Mouse (Mus musculus) urinary bladder, adult 18-20 months (tissue): ENCODE results near the gene Tgfbr3.
A peak's percentile ranks its signal among the peaks of the same experiment; 100 is the strongest.

ENCODE experiments used
- DNase-seq, 2 experiments: peaks; one replicate each; pipeline ENCODE4 v3.0.0; 2022; ENCODE audit warnings: low spot score in 2 of 2, mixed read lengths in 2 of 2

The Tgfbr3 gene

DNA sequence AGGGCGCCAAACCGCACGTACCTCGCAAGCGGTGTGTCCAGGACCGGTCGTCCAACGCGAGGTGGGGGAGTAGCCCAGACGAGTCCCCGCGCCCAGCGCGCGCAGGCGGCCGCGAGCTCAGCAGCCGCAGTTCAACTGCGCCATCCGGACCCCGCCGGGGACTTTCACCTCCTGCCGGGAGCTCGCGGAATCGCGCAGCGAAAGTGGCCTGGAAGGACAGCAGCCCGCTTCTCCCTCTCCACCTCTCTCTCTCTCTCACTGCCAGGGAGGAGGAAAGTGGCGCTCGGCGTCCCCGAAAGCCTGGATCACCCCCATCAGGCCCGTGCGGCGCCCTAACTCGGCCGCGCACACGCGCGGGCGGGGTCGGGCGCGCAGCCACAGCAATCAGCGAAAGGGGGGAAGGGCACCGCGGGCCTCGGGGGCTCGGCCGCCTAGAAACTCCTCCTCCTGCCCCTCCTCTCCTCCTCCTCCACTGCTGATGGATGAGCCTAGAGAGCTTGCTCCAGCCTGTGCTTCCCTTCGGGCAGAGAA is at the start of gene Tgfbr3:
Tgfbr3 (minus strand) TSS at position 396 of the 531 bp plus-strand sequence.
- peak; percentile 81 to 82 for DNase-seq

DNA sequence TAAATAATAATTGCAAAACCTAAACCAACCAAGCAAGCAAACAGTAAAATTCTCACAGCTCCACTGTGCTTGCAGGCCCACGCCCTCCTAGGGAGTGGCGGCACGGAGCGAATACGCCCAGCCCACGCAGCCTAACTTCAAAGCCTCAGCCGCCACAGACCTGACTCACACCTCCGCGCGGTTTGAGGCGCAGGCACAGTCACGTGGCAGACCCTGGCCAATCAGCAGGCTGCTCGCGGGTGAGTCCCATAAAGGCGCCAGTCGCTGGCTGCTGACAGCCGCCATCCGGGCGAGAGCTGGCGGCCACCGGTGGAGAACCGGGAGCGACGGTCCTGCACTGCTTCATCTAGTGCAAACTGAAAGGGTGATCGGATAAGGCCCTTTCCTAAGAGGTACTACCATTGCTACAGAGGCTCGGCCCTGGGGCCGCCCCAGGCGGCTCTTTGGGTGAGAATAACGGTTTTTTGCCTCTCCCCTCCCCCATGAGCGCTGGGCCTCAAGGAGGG is 41.5 kb upstream of the Tgfbr3 start, which contains the start of gene Brdt:
Brdt (plus strand) TSS at position 244 of the 506 bp plus-strand sequence.
- no peak for DNase-seq

DNA sequence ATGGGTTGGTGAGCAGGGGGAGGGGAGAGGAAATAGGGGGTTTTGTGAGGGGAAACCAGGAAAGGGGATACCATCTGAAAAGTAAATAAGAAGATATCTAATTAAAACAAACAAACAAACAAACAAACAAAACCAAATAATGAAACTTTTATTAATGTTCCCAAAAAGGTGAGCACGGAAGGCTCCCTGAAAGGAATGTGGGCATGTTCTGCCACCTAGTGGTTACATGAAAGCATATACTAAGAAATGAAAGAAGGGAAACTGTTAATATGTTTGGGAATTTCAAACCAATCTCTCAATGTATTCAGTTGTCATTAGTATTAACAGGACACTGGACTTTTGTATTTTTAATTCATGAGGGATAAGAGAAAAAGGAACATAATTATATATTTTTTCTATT is 31.3 kb upstream of the Tgfbr3 start:
- DNase-seq = no peak

GRCm38 (mm10) chr5:107317141-107317540 is 27.7 kb upstream of the Tgfbr3 start:
- DNase-seq = no peak

DNA sequence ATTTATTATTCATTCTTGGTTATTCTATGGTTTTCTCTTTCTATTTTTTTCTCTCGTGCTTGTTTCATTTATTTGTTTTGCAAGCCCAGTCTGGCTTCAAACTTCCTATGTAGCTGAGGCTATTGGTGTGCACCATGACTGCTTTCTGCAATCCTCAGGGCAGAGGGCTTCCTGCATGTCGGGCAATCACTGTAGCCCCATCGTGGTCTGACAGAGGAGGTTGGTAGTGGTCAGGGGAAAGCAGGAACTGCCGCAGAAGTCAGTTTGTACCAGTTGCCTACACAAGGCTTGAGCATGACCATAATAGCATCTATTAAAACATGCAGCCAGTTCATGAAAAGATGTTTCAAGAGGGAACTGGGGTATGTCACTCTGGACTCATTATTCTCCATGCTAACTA is 18.0 kb upstream of the Tgfbr3 start:
- no peak for DNase-seq

DNA sequence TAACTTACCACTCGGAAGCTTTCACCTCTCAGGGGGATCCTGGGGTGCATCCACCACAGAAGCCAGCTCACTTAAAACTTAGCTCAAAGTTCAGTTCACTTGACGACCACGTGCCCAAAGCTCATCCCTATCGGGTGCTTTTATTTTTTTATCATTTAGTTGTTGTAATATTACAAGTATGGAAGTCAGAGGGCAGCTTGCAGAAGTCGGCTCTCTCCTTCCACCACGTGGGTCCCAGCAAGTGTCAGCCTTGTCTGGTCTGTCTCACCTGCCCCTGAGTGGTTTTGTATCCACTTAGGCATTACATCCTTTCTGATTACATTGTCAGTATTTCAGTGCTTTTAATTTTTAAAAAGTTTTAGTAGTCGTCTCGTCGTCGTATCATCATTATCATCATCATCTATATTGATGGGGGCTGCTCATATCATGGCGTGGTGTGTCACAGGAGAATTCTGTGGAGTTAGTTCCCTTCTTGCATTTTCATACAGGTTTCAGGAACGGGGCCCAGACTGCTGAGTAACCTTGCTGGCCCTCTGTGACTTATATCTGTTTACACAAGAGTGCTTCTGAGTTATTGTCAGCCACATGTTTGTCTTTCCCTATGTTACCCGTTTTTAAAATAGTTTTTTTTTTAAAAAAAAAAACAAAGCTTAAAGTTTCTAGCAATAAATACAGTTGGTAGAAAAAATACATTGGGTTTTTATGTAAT is 14.8 kb upstream of the Tgfbr3 start:
- no peak for DNase-seq

DNA sequence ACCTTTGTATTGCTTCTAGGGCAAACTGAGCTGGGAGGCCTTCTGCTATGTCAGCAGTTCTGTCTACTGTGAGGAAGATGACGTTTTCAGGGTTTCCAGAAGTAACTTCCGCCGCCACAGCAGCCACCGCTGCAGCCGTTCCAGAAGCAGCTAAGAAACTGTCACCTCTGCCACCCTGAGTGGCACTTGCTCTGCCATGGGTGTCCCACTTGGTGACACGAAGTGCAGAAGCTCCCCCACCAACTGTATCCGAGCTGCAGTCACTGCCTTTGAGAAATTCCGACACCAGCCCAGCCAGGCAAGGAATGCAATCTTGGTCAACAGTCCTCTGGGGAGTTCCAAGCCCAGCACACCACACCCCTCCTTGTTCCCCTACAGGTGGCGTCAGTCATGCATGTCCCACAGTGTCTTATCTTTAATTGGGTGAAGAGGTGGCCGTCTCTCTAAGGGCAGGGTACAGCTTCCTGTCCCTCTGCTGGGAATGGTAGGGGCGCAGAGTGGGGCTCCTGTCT is 14.0 kb upstream of the Tgfbr3 start:
- DNase-seq = no peak

- DNase-seq = no peak
Observed at GRCm38 (mm10) chr5:107298854-107299253, 9.4 kb upstream of the Tgfbr3 start.

GRCm38 (mm10) chr5:107296512-107297322 is 7.3 kb upstream of the Tgfbr3 start:
- DNase-seq = no peak

DNA sequence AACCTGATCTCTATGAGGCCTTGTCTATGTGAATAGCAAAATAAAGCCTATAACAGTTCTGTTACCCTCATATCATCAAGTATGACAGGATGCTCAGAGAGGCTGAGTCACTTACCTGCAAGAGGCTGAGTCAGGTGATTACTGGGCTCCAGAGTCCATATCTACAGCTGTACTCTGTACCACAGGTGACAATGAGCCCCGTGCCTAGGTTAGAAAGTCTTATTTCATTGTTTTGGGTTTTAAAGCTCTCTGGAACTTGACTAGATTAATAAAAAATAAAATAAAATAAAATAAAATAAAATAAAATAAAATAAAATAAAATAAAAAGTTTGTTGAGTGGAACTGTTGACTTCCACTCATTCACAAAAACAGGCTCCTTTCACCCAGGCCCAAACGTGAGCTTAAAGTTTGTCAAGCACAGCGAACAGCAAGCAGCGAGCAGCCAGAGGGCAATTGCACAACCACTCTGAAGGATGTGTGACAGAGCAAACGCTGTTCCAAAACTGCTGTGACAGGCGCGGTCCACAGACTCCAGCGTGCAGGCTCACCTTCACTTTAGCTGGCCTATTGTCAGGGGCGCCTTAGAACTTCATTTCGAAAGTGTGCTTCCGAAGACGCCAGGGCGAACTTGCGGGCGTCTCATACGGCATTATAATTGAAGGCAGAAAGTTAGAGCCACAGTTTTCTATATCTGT is 6.5 kb upstream of the Tgfbr3 start:
- no peak for DNase-seq

GRCm38 (mm10) chr5:107295061-107295816 is 5.8 kb upstream of the Tgfbr3 start:
- peak; percentile 74 to 83 for DNase-seq

- DNase-seq = no peak
Observed at GRCm38 (mm10) chr5:107294041-107294440, 4.6 kb upstream of the Tgfbr3 start.

DNA sequence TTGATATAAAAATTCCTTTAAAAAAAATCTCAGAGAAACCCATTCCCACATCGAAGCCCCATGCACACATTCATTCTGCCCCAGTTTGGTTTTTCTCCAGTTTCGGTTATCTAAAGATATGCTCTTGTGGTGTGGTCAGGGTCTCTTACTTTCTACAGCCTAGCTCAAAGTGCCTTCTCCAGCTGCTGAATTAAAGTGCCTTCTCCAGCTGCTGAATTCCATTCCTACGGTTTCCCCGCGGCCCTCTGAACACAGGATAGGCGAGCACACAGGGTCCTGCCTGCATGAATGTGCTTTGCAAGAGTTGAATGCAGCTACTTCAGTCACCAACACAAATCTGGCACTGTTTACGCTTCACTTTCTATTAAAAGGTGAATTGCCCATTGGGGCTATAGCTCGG is 557 bp upstream of the Tgfbr3 start:
- no peak for DNase-seq

DNA sequence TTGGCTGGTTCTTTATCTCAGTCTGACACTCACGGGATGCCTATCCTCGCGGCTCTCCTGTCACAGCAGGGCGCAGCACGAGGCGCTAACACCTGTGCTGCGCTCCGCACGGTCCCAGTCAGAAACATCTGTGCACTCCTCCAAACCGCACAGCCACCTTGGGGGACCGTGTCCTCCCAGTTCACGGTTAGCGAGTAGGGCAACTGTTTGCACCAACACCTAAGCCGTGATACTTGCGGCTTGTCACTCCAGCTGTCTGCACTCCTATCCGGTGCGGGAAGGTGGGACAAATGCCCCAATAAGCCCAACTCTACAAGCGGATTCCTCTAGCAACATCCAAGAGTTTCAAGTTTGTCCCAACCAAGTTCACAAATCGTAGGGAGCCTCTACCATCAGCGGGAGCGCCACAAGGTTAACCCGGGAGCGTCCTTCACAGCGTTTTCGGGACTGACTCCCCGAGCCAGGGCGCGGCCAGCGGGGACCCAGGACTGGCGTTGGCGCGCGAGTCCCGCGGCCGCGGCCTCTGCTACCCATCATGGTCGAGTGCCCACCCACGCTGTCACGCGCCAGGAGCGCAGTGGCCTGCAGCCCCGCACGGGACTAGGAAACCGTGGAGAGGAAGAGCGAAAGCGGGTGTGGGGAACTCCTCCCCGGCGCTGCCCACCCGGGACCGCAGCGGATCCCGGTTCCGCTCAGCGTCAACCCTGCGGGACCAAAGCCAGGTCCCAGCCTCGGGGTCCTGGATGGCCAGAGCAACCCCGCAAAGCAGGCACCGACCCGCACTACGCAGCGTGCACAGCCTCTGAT is 799 bp downstream of the Tgfbr3 start:
- no peak for DNase-seq

DNA sequence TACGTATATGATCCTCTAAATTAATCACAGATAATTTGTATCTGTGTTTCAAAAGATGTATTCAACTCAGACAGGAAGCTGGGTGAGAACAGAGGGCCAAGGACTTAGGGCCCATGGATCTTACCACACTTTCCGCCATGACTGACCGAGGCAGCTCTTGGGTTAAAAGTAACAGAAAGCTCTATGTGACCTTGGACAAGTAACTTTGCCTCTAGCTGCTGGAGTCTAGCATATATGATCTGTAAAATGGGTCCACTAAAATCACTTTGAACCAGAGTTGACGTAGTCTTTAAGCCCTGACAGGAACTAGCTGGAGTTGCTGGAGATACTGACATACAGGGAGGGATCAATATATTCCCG is 1.5 kb downstream of the Tgfbr3 start:
- DNase-seq = no peak

DNA sequence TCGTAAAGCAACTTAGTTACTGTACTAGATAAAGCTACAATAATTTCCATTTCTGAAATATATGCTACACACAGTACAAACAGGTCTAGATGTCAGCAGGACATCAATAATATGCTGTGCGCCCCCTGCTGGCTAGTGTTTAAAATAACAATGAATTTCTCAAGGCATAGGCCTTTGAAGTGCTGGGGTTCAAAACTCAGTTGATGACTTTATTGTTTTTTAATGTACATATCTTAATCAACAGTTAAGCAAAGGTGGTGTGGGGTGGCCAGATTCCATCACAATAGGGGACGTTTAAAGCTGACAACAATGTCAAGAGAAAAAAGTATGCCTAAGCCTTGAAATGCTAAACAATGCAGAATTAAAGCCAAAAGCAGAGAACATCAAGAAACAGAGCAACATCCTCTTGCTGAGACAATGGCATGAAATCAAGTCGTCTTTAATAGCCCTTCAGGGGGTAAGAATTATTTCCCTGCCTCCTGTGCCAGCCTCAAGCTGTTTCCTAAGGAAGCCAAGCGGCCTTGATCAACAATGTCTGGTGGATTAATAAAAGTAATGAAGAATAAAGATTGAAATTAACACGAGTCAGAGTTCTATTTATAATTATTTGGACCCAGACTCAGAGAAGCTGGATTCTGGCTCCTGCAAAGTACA is 2.0 kb downstream of the Tgfbr3 start:
- DNase-seq = peak in 1 of 2 experiments; percentile 50

GRCm38 (mm10) chr5:107285563-107285962 is 3.9 kb downstream of the Tgfbr3 start:
- no peak for DNase-seq

GRCm38 (mm10) chr5:107283935-107284524 is 5.4 kb downstream of the Tgfbr3 start:
- no peak for DNase-seq

GRCm38 (mm10) chr5:107282561-107283307 is 6.7 kb downstream of the Tgfbr3 start:
- no peak for DNase-seq
